Mouse (Mus musculus): ENCODE measurements at regions not wholly inside any gene's neighbourhood (a gene's known extent, or its start where the extent isn't known, plus 50 kb on each side); places are given as distances from the start of the nearest gene placed in this dataset.

GRCm38 (mm10) chr12:16151170-16151702 lies 334.5 kb upstream of the Trib2 start:
- Histone ChIP-seq H3K9ac (ENCODE audit: low read length) (no peak overlapping the region), H3K9me3 (ENCODE audit: control insufficient read depth, low read length) (no peaks in the 10 kb centered on the region), H3K36me3 (ENCODE audit: control insufficient read depth, insufficient read depth, low read length) (no peaks in the 10 kb centered on the region), H3K4me1 (ENCODE audit: control insufficient read depth, insufficient read depth, low read length) (no peaks in the 10 kb centered on the region), H3K27ac (replicated peaks; ENCODE audit: low read depth, low read length) (no peak overlapping the region), H3K4me3 (ENCODE audit: low read depth, low read length) (no peak overlapping the region), H3K27me3 (ENCODE audit: control insufficient read depth, insufficient read depth, low read length) (no peaks in the 10 kb centered on the region), H3K4me2 (ENCODE audit: low read depth, severe bottlenecking) (no peak overlapping the region)
- ATAC-seq (ENCODE audit: insufficient number of reproducible peaks, low FRiP score, low TSS enrichment, low read depth) (no peak), DNase-seq (ENCODE audit: low spot score) (no peak)
- 62% methylated on average over 5 of the region's 5 CpGs for WGBS

- H3K27ac ChIP-seq (replicated peaks; ENCODE audit: low read depth, low read length) = no peak overlapping the region
- no peaks in the 10 kb centered on the region for H3K4me1 ChIP-seq (ENCODE audit: control insufficient read depth, insufficient read depth, low read length)
- DNase-seq (ENCODE audit: low spot score) (no peak), ATAC-seq (ENCODE audit: insufficient number of reproducible peaks, low FRiP score, low TSS enrichment, low read depth) (no peak)
- 76% methylated on average over 2 of the region's 2 CpGs for WGBS
- H3K9ac ChIP-seq (ENCODE audit: low read length) = no peak overlapping the region
- H3K27me3 ChIP-seq (ENCODE audit: control insufficient read depth, insufficient read depth, low read length) = no peaks in the 10 kb centered on the region
- H3K36me3 ChIP-seq (ENCODE audit: control insufficient read depth, insufficient read depth, low read length) = no peaks in the 10 kb centered on the region
- no peaks in the 10 kb centered on the region for H3K9me3 ChIP-seq (ENCODE audit: control insufficient read depth, low read length)
- H3K4me3 ChIP-seq (ENCODE audit: low read depth, low read length) = no peak overlapping the region
- H3K4me2 ChIP-seq (ENCODE audit: low read depth, severe bottlenecking) = no peak overlapping the region
Observed at GRCm38 (mm10) chr12:16146919-16147318, 330.2 kb upstream of the Trib2 start.

GRCm38 (mm10) chr12:16145621-16146020 lies 328.9 kb upstream of the Trib2 start:
- no peak overlapping the region for H3K4me3 ChIP-seq (ENCODE audit: low read depth, low read length)
- no peak overlapping the region for H3K9ac ChIP-seq (ENCODE audit: low read length)
- 88% methylated on average over 7 of the region's 7 CpGs for WGBS
- H3K4me2 ChIP-seq (ENCODE audit: low read depth, severe bottlenecking) = no peak overlapping the region
- DNase-seq (ENCODE audit: low spot score) (no peak), ATAC-seq (ENCODE audit: insufficient number of reproducible peaks, low FRiP score, low TSS enrichment, low read depth) (no peak)
- no peak overlapping the region for H3K27ac ChIP-seq (replicated peaks; ENCODE audit: low read depth, low read length)
- H3K36me3 ChIP-seq (ENCODE audit: control insufficient read depth, insufficient read depth, low read length) = no peaks in the 10 kb centered on the region
- no peaks in the 10 kb centered on the region for H3K9me3 ChIP-seq (ENCODE audit: control insufficient read depth, low read length)
- H3K4me1 ChIP-seq (ENCODE audit: control insufficient read depth, insufficient read depth, low read length) = no peaks in the 10 kb centered on the region
- no peaks in the 10 kb centered on the region for H3K27me3 ChIP-seq (ENCODE audit: control insufficient read depth, insufficient read depth, low read length)

- no peaks in the 10 kb centered on the region for H3K4me1 ChIP-seq (ENCODE audit: control insufficient read depth, insufficient read depth, low read length)
- ATAC-seq (ENCODE audit: insufficient number of reproducible peaks, low FRiP score, low TSS enrichment, low read depth) (no peak), DNase-seq (ENCODE audit: low spot score) (no peak)
- H3K9me3 ChIP-seq (ENCODE audit: control insufficient read depth, low read length) = no peaks in the 10 kb centered on the region
- no peaks in the 10 kb centered on the region for H3K36me3 ChIP-seq (ENCODE audit: control insufficient read depth, insufficient read depth, low read length)
- H3K9ac ChIP-seq (ENCODE audit: low read length) = no peak overlapping the region
- no peaks in the 10 kb centered on the region for H3K27me3 ChIP-seq (ENCODE audit: control insufficient read depth, insufficient read depth, low read length)
- no peak overlapping the region for H3K4me3 ChIP-seq (ENCODE audit: low read depth, low read length)
- WGBS = 80% methylated on average over 4 of the region's 4 CpGs
- H3K4me2 ChIP-seq (ENCODE audit: low read depth, severe bottlenecking) = no peak overlapping the region
- no peak overlapping the region for H3K27ac ChIP-seq (replicated peaks; ENCODE audit: low read depth, low read length)
Observed at GRCm38 (mm10) chr12:16141193-16141592, 324.5 kb upstream of the Trib2 start.

GRCm38 (mm10) chr12:16140511-16141110 lies 323.9 kb upstream of the Trib2 start:
- no peak overlapping the region for H3K4me2 ChIP-seq (ENCODE audit: low read depth, severe bottlenecking)
- no peak for DNase-seq (ENCODE audit: low spot score)
- H3K36me3 ChIP-seq (ENCODE audit: control insufficient read depth, insufficient read depth, low read length) = no peaks in the 10 kb centered on the region
- no peaks in the 10 kb centered on the region for H3K9me3 ChIP-seq (ENCODE audit: control insufficient read depth, low read length)
- no peak overlapping the region for H3K27ac ChIP-seq (replicated peaks; ENCODE audit: low read depth, low read length)
- no peak overlapping the region for H3K4me3 ChIP-seq (ENCODE audit: low read depth, low read length)
- no peaks in the 10 kb centered on the region for H3K4me1 ChIP-seq (ENCODE audit: control insufficient read depth, insufficient read depth, low read length)
- ATAC-seq (ENCODE audit: insufficient number of reproducible peaks, low FRiP score, low TSS enrichment, low read depth) = no peak
- WGBS = 69% methylated on average over 5 of the region's 5 CpGs
- H3K27me3 ChIP-seq (ENCODE audit: control insufficient read depth, insufficient read depth, low read length) = no peaks in the 10 kb centered on the region
- H3K9ac ChIP-seq (ENCODE audit: low read length) = no peak overlapping the region

- Histone ChIP-seq H3K9ac (ENCODE audit: low read length) (no peak overlapping the region), H3K9me3 (ENCODE audit: control insufficient read depth, low read length) (no peaks in the 10 kb centered on the region), H3K27ac (replicated peaks; ENCODE audit: low read depth, low read length) (no peak overlapping the region), H3K4me2 (ENCODE audit: low read depth, severe bottlenecking) (no peak overlapping the region), H3K36me3 (ENCODE audit: control insufficient read depth, insufficient read depth, low read length) (no peaks in the 10 kb centered on the region), H3K4me3 (ENCODE audit: low read depth, low read length) (no peak overlapping the region), H3K4me1 (ENCODE audit: control insufficient read depth, insufficient read depth, low read length) (no peaks in the 10 kb centered on the region), H3K27me3 (ENCODE audit: control insufficient read depth, insufficient read depth, low read length) (no peaks in the 10 kb centered on the region)
- 71% methylated on average over 4 of the region's 4 CpGs for WGBS
- DNase-seq (ENCODE audit: low spot score) = no peak
- ATAC-seq (ENCODE audit: insufficient number of reproducible peaks, low FRiP score, low TSS enrichment, low read depth) = no peak
Observed at GRCm38 (mm10) chr12:16139152-16139551, 322.4 kb upstream of the Trib2 start.

GRCm38 (mm10) chr12:16137801-16138200 lies 321.1 kb upstream of the Trib2 start:
- Histone ChIP-seq H3K9ac (ENCODE audit: low read length) (no peak overlapping the region), H3K27ac (replicated peaks; ENCODE audit: low read depth, low read length) (no peak overlapping the region), H3K36me3 (ENCODE audit: control insufficient read depth, insufficient read depth, low read length) (no peaks in the 10 kb centered on the region), H3K4me2 (ENCODE audit: low read depth, severe bottlenecking) (no peak overlapping the region), H3K4me3 (ENCODE audit: low read depth, low read length) (no peak overlapping the region), H3K27me3 (ENCODE audit: control insufficient read depth, insufficient read depth, low read length) (no peaks in the 10 kb centered on the region), H3K9me3 (ENCODE audit: control insufficient read depth, low read length) (no peaks in the 10 kb centered on the region), H3K4me1 (ENCODE audit: control insufficient read depth, insufficient read depth, low read length) (no peaks in the 10 kb centered on the region)
- 86% methylated on average over 3 of the region's 3 CpGs for WGBS
- no peak for ATAC-seq (ENCODE audit: insufficient number of reproducible peaks, low FRiP score, low TSS enrichment, low read depth)
- DNase-seq (ENCODE audit: low spot score) = no peak

- no peaks in the 10 kb centered on the region for H3K27me3 ChIP-seq (ENCODE audit: control insufficient read depth, insufficient read depth, low read length)
- no peak overlapping the region for H3K4me3 ChIP-seq (ENCODE audit: low read depth, low read length)
- H3K4me1 ChIP-seq (ENCODE audit: control insufficient read depth, insufficient read depth, low read length) = no peaks in the 10 kb centered on the region
- H3K4me2 ChIP-seq (ENCODE audit: low read depth, severe bottlenecking) = no peak overlapping the region
- H3K9ac ChIP-seq (ENCODE audit: low read length) = no peak overlapping the region
- H3K27ac ChIP-seq (replicated peaks; ENCODE audit: low read depth, low read length) = no peak overlapping the region
- DNase-seq (ENCODE audit: low spot score) (no peak), ATAC-seq (ENCODE audit: insufficient number of reproducible peaks, low FRiP score, low TSS enrichment, low read depth) (no peak)
- no peaks in the 10 kb centered on the region for H3K9me3 ChIP-seq (ENCODE audit: control insufficient read depth, low read length)
- H3K36me3 ChIP-seq (ENCODE audit: control insufficient read depth, insufficient read depth, low read length) = no peaks in the 10 kb centered on the region
- WGBS = 42% methylated on average over 5 of the region's 5 CpGs
Observed at GRCm38 (mm10) chr12:16136214-16136671, 319.5 kb upstream of the Trib2 start.
